Mouse (Mus musculus) layer of hippocampus, adult 18-20 months (tissue): ENCODE results near the gene Napepld. TPM values are rescaled to one million over a fixed set of nuclear protein-coding genes. Genes with fewer than 3 reads are reported as not detected.
"Not testable (repeated sequence)": the region's sequence is repeated elsewhere in the genome, so short reads cannot be mapped to it uniquely, and the experiment has no call there.

Source experiments
- DNase-seq, 2 experiments: peaks; one replicate each; pipeline ENCODE4 v3.0.0; 2022; ENCODE audit warnings: low spot score in 2 of 2
- total RNA-seq, 2 experiments: library from RNA; stranded (reverse); gene quantifications; 2 replicates each; pipeline ENCODE4 v1.2.3; 2021

Gene Napepld
- total RNA-seq, 2 experiments from 2014 or later = 31.6 to 31.8 TPM

DNA sequence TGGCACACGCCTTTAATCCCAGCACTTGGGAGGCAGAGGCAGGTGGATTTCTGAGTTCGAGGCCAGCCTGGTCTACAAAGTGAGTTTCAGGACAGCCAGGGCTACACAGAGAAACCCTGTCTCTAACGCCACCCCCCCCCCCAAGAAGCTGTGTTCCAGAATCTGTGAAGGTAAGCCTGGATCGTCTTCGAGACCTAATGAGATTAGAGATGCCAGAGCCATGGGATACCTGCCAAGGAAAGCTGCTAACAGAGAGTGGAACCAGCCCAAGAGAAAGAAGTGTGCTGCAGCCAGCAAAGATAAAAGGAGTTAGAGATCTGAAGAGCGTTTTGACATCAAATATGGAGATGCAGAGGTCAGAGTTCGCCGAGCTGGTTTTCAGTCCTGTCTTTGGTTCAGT, 6.8 kb upstream of the Napepld start:
- not testable (repeated sequence) for DNase-seq

DNA sequence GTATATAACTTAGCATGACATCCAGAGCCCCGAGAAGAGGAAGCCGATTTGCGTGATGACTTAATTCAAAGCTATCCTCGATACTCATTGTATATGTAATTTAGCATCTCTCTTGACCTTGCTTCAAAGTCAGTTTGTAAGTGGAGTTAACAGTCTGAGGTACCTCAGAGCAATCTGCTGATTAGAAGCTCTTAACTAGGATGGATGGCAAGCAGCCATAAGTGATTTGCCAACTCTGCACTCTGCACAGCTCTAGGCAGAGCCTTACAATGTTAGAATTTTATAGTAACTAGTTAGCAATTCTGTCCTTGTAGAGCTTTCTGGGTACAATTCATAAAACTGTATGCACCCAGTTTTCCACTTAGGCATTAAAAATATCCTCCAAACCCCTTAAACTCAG, 5.3 kb upstream of the Napepld start:
- DNase-seq = no peak

DNA sequence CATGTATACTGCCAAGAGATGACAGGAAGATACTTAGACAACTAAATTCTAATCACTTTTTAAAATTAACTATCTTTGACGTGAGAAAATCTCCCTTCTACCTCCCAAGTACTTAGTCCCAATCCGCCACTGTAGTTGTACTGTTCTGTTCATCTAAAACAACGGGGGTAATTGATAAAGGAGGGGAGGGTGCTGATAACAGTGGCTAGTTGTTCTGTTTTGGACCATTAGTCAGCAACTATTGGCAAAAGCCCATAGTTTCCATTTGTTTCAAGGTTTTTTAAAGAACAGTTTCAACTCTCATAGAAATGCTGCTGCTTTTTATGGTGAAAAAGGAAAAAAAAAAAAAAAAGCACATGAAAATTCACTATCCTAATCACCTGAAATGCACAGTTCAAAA, 2.5 kb upstream of the Napepld start:
- no peak for DNase-seq

DNA sequence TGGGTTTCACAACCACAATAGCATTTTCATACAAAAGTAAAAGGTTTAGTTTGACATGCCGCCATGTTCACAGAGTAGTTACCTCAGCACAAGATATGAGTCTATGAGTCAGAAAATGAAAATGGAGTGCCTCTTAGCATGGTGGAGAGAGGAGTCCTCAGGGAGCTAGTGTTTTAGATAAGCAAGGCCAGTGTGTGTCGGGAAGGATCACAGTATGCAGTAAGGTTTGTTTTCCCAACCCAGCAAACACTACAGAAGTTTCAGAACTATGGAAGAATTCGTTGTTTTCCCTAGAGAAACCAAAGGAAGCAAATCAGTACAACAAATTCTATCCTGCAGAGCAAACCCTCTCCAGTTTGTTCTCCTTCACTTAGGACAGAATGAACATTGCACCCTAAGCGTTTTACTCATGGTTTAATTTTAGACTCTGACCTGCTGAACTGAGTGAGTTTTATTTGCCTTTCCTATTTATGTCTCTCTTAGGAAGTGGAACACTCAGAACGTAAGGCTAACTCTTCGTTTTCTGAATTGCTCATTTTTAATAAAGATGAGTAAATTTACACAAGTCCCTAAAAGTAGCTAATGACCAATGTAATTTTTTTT, 1.8 kb upstream of the Napepld start:
- no peak for DNase-seq

DNA sequence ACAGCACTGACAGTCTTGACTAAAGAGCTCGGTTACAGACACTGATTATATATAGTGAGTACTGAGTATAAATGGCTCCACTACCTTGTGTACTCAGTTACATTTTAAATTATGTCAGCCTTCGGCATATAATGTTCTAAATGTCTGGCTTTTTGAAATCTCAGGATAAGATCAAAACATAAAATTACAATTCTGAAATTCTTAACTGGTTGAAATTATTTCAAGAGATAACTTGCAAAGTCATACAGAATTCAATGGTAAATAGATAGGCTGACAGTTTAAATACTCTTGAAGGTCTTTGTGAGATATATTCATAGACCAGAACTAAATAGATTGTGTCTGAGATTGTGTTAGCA, 791 bp upstream of the Napepld start:
- DNase-seq = no peak

DNA sequence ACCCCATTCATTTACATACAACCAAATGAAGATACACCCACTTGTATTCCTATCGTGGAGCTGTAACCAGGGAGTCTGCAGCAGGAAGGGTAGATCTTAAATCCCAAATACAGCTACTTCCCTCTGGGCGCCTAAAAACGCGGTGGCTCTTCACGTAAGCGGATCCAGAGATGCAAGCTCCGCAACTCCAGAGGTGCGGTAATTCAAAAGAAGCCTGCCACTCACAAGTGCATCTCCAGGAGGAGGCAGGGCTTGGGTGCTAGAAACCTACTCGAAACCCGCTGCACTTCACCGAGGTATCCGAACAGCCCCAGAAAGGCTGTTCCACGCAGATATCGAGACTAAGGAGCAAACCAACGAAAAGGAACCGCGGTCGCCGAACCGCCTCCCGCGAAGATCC, 262 bp downstream of the Napepld start:
- DNase-seq = no peak

DNA sequence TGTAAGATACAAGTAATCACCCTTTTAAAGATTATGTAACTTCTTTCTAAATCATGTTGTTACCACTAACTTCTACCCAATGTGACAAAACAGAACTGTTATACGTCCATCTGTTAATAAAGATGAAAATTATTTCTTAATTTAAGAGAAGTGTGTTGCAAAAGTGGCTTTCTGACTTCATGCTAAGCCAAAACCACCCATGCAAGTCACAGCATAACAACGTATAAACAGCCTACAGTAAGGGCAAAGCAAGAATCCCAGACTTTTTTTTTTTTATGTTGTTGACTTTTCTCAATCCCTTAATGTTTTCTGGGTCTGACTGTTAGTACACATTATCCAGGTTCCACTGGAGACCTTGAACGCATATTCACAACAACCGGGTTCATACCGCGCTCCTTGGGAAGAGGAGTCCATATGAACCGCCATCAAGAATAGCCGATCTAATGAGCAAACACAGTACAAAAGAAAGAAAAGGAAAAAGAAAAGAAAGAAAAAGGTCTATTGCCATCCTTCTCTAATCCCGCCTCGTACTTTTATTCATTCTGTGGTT, 849 bp downstream of the Napepld start:
- DNase-seq = no peak

DNA sequence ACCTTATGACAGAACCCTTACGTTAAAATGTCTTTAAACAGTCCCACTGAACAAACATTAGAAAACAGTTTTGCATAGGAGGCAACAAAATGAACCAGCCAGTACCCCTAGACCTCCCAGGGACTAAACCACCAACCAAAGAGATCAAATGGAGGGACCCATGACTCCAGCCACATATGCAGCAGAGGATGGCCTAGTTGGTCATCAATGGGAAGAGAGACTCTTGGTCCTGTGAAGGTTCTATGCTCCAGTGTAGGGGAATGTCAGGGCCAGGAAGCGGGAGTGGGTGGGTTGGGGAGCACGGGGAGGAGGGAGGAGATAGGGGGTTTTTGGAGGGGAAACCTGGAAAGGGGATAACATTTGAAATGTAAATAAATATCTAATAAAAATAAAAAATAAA, 1.6 kb downstream of the Napepld start:
- not testable (repeated sequence) for DNase-seq

DNA sequence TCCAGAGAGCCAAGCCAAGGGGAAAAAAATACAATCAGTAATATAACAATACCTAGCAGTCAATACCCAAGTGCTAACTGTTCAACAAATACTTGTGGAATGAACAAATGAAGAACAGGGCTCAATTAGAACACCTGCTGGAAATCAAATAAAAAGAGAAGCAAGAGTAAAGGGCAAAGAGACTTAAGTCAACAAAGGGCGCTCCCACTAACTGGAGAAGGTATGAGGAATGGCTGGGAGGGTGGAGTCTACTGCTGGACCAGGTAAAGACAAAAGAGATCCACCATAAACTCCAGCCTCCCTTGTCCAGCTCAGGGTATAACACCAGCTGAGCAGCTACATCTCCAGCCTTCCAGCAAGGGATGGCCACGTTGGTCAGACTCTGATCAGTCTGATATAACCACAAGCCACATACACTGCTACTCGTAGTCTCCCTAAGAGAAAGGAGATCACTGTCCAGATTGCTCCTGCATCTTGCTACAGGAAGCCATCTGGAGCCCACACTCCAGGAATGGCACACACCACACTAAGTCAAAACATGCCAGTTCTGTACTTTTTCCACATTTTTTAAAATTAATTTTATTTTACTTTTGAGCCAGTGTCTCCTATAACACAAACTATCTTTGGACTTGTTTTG, 6.2 kb downstream of the Napepld start:
- no peak for DNase-seq

DNA sequence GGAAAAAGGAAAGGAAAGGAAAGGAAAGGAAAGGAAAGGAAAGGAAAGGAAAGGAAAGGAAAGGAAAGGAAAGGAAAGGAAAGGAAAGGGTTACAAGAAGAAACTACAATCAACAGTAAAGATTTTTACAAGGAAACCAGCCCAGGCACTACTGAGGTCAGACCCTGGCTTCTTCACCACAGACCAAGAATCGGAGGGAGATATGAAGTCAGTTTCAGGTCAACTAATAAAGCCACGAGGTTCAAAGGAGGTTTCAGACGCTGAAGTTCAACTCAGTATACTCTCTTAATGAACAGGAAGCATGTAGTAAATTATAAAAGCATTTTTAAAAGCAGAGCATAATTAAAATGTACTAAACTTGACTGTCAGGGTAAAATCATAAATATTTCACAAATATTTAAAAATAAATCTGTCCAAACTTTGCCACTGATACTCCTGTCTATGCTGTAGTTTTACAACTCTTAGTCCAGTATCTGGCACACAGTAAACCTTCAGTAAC, 7.8 kb downstream of the Napepld start:
- no peak for DNase-seq

DNA sequence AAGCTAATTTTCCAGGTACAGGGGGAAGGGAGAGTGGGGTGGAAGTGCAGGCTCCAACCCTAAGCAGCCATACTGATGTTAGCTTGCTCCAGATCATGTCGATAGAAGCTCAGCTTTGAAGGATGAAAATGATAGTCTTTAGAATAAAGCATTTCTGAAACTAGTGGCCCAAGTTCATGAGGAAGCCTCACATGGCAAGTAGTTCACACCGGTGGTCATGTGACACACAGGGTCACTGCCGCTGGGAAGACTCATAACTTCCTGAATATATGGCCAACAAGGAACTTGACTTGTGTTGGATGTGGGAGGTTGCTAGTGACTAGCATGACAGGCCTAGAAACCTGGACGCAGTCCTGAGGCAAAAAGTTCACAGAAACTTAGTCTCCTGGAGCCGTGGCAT, 9.0 kb downstream of the Napepld start:
- DNase-seq = no peak

DNA sequence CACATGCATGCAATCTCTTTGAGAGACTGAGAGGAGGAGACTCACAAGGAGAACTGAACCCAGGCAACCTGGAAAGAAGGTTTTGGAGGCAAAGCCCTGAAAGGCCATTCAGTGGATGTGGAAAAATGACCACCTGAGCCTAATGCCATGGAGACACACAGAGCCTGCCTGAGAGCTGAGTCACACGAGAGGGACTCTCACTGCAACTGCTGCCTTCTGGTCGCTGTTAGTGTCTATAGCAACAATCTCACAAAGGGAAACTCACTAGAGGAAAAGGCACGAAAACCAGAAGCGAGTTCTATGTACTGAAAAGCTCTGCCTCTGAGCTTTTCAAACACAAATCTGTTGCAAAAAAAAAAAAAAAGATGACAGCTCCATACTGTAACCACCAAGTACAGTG, 14.2 kb downstream of the Napepld start:
- peak in 1 of 2 experiments; percentile 66 for DNase-seq

DNA sequence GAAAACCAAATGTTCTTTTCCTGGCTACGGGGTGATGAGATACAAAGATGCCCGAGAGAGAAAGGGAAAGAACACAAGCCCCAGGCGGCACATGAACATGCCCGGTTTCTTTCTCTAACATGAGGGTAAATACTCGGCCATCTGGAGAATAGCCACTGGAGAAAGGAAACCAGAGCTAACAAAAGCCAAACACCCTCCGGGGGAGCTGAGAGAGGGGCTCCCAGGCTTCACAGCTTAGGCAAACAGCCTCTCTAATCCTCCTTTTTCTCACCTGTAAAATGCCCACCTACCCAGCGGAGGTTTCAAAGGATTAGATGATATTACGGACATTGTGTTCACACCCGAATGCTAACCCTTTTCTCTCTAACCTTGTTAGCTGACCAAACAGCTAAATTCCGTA, 16.2 kb downstream of the Napepld start:
- no peak for DNase-seq

DNA sequence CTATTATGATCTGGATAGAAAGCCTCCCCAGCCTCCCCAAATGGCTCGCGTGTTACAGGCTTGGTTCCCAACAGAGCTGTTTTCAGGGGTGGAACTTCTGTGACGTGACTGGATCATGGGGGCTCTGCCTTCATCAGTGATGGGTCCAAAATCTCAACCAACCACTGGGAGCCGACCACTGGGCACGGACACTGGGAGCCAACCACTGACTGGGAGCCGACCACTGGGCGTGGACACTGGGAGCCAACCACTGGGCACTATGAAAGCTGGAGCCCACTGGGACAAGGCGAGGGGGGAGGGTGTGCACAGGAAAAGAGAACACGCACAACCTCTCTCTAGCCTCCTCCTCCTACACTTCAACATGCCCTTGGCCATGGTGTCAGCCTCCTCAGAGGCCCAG, 17.4 kb downstream of the Napepld start:
- DNase-seq = no peak

DNA sequence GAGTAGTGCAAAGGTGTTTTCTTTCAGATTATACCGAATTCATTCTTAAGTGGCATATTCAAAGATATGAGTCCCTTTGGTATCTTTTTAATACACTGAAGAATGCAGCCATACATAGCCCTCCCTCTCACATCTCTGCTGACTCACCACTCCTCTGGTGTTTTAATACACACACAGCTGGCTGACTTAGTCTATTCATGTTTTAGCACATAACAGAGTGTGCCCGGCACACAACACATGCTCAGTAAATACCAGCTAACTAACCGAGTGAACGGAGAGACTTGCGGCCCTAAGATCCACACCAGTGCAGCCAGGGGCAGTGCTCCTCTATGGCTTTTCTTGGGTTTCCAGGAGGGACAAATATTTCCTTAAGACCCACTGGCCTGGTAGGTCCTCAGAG, 20.3 kb downstream of the Napepld start:
- DNase-seq = peak in 1 of 2 experiments; percentile 63

DNA sequence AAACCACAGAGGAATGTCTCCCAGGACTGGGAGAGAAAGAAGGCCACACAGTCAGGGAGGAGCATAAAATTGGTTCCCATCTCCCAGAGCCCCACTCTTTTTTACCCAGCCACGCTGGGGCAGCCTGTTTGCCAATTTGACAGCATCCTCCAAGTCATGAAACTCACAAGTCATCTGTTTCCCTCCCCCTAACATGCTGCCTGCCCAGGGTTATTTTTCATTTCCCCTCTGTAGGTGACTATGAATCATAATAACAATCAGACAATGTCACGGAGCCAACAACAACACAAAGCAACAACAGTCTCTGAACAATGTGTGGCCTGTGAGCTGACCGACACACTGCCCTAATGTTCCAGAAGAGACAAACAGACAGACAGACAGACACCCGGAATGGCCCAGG, 21.2 kb downstream of the Napepld start:
- DNase-seq = no peak

DNA sequence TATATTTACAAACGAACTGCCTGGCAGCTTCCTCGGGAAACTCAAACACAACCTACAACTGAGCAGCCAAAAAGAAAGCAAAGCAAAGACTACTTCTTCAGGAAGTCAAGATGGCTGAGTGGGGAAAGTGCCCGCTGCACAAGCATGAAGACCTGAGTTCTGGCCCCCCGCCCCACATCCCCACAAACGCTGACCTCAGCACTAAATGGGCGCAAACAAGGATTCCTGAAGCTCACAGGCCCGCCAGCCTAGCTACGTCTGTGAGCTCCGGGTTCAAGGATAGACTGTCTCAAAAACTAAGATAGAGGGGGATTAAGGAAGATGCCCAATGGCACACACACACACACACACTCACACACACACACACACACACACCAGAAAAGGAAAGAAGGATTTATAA, 22.8 kb downstream of the Napepld start:
- DNase-seq = no peak

DNA sequence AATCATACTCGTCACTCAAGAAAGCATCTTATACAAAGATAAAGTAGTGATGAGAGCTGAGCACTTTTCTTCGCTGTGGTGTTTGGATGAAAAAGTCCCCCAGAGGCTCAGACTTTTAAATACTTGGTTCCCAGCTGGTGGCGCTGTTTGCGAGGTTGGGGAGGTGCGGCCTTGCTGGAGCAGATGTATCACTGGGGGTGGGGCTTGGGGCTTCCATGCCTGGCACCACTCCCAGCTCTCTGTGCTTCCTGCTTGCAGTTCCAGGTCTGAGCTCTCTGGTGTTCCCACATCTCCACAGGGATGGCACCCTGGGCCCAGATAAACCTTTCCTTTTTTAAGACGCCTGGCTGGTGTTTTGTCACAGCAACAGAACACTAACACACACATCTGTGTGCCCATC, 23.3 kb downstream of the Napepld start:
- no peak for DNase-seq

DNA sequence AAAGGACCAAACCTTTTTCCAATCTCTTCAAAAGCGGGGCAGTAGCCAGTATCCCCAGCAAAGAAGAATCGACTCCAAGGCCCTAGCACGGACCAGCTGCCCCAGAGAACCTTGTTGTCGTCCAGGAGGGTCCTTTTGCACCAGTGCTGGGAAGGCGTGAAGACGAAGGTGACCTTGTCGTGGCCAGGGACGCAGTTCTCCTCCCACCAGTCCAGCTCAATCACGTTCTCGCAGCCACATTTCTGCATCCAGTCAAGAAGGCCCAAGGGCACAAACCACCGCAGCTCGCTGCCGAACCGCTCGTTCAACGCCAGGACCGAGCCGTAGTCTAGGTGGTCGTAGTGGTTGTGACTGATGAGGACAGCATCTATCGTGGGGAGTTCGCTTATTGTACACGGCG, 25.7 kb downstream of the Napepld start:
- no peak for DNase-seq

DNA sequence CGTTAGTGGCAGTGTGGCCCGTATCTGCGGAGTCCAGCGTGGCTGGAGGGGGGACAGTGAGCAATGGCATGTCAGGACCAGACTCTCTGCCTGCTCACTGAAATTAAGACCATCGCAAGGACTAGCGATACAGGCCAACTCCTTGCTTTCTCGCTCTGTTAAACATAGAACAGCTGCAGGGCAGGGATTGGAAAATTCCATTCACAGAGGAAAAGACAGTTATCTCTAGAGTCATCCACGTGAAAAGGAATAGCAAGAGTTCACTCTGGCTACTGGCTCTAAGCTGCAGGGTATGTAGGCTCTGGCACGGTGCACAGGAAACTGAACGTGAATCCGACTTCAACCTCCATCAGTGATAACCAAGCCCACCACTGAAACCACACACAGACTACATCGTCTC, 26.2 kb downstream of the Napepld start:
- no peak for DNase-seq

DNA sequence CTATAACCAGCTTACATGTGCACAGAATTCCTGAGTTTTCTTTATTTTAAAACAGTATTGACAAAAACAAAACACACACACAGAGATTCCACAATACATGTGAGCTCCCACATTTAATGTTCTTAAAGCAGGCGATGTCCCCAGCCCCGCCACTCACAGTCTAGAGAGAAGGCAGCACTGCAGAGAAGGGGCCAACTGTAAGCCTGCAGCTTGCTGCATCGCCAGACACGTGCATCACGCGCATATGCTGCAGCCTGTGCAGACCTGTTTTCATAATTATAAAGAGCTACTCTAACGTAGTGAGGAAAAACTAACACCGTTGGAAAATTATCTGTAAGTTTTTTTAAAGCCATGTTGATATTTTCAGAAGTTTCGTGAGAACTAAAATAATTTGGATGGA, 27.5 kb downstream of the Napepld start:
- no peak for DNase-seq

DNA sequence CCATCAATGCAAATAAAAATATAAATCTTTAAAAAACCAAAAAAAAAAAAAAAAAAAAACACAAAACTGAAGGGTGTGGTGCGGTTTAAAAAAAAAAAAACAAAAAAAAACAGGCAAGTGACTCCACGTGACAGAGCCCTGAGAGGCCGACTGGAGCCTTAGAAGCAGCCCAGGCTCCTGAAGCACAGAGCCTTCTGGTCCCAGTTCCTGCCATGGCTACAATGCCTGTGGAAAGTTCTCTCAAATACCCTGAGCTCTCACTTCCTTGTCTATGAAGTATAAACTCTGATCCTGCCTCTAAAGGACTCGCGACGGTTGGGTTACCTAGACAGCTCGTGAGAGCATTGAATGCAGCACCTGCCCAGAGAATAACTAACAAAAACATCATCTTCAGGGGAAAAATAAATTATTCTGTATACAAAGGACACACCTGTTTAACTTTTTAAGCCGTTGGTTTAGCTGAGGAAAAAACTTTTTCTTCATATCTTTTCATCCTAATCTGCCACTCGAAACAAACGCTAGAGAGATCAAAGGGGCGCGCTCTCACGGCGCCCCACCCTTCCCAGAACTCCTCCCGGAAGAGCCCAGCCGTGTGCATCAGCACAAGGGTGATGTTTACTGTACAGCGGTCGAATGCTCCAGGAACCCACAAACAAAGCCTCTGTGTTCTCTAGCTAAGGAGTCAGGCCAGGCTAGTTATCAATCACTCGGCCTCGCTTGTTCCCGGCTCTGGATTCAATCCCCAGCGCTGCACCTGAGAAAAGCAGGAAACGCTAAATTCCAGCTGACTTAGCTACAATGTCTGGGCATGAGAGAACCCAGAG, 28.2 kb downstream of the Napepld start:
- no peak for DNase-seq
